Mouse (Mus musculus) hindbrain, embryonic 10.5 days (tissue): ENCODE data around the gene Srm. TPM values are rescaled to one million over a fixed set of nuclear protein-coding genes. Genes with fewer than 3 reads are reported as not detected.
A peak's percentile ranks its signal among the peaks of the same experiment; 100 is the strongest.

Experiments used
- DNase-seq: peaks from one replicate; pipeline ENCODE4 v3.0.0-alpha.2; 2017; ENCODE audit warnings: low spot score
- H3K27ac ChIP-seq: fragments of 300-500 bp; sonication (generic); 2 replicates; pipeline ENCODE4 v1.5.1; 2016; ENCODE audit warnings: mild to moderate bottlenecking, moderate library complexity
- H3K27me3 ChIP-seq: fragments of 300-500 bp; sonication (generic); 2 replicates; pipeline ENCODE4 v1.6.1; 2016; ENCODE audit warnings: mild to moderate bottlenecking; ENCODE audit not compliant: poor library complexity, insufficient read depth, severe bottlenecking
- H3K36me3 ChIP-seq: fragments of 300-500 bp; sonication (generic); 2 replicates; pipeline ENCODE4 v1.6.1; 2016; ENCODE audit warnings: mild to moderate bottlenecking, moderate library complexity
- H3K4me1 ChIP-seq: fragments of 300-500 bp; sonication (generic); replicated peaks from 2 replicates; pipeline ENCODE4 v1.6.1; 2016; ENCODE audit warnings: mild to moderate bottlenecking
- H3K4me3 ChIP-seq: fragments of 300-500 bp; sonication (generic); 2 replicates; pipeline ENCODE4 v1.5.1; 2016; ENCODE audit warnings: mild to moderate bottlenecking, moderate library complexity
- H3K9me3 ChIP-seq: fragments of 300-500 bp; sonication (generic); 2 replicates; pipeline ENCODE4 v1.6.1; 2016; ENCODE audit warnings: mild to moderate bottlenecking, moderate library complexity
- WGBS: fragments of 180-500 bp; shearing (Covaris S2); methylation state at CpG from one replicate; pipeline ENCODE4 v1.1.7; 2016; 5-methylcytosine and 5-hydroxymethylcytosine counted together
- polyA plus RNA-seq: library from polyadenylated mRNA; unstranded; fragments of >200 nt; fragmentation: Nextera tagmentation; extraction: Ambion mirVana; gene quantifications from 2 replicates; pipeline ENCODE4 v1.2.1, GENCODE M21; 2016

Srm gene
- polyA plus RNA-seq: 190 and 218 TPM in 2 replicates

DNA sequence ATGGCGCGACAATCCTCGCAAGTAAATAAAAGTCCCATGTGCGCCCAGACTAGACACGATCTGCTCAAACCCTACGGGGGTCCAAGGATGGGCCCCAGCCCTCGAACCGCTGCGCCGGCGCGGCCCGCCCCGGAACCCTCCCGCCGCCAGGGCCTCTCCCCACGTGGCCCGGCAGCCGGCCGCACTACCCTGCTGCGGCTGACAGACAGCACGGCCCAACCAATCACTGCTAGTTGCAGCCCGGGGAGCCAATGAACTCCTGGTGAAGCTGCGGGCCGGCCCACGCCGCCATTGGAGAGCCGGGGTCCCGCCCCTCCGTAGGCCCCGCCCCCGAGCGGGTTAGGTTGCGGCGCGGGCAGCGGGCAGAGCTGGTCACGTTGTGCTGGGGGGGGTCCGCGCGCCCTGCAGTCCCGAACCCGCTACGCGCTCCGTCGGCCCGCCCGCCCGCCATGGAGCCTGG is at the start of gene Srm:
Gene Srm, plus strand, starts transcription at position 333 of the 460 bp plus-strand sequence.
- peak; percentile 97 for DNase-seq
- Histone ChIP-seq H3K36me3 (peaks cover 35% of the 10 kb centered on the region), H3K4me1 (peaks cover 30% of the 10 kb centered on the region), H3K4me3 (peak within 1 kb of the TSS; percentile 98), H3K27me3 (no peaks in the 10 kb centered on the region), H3K27ac (peak within 1 kb of the TSS; percentile 92), H3K9me3 (no peaks in the 10 kb centered on the region)
- under 1% methylated on average over 50 of the region's 50 CpGs for WGBS

DNA sequence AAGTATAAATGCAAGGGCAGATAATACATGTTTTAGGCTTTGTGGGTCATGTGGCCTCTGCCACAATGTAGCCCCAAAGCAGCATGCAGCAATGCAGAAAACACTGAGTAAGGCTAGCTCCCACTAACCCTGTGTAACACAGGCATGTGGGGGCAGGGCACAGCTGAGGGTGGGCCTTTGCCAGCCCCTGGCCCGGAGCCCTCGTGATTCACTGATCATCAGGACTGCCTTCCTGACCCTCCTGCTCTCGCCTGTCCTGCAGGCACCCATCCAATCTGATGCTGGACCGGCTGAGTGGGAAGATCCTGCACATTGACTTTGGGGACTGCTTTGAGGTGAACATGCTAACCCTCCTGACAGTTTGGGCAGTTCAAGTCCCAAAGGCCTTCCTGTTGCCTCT is 42.2 kb upstream of the Srm start:
- WGBS: 91% methylated on average over 4 of the region's 4 CpGs
- Histone ChIP-seq H3K4me1 (no peaks in the 10 kb centered on the region), H3K4me3 (no peak overlapping the region), H3K27ac (no peak overlapping the region), H3K9me3 (no peaks in the 10 kb centered on the region), H3K27me3 (no peaks in the 10 kb centered on the region), H3K36me3 (peaks cover 99% of the 10 kb centered on the region)
- no peak for DNase-seq

DNA sequence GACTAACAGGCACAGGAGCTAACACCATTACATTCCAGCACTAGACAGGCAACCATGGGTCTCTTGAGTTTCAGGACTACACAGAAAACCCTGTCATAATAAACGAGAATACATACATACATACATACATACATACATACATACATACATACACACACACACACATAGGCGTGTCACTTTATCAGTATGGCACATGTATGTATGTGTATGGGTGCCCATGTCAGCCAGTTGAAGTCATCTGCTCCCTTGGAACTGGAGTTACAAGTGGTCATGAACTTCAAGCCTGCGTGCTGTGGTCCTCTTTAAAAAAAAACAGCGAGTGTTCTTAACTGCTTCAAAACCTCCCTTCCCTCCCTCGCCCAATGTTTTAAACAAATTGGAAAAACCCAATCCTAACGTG is 33.5 kb upstream of the Srm start:
- 31% methylated on average over 6 of the region's 6 CpGs for WGBS

DNA sequence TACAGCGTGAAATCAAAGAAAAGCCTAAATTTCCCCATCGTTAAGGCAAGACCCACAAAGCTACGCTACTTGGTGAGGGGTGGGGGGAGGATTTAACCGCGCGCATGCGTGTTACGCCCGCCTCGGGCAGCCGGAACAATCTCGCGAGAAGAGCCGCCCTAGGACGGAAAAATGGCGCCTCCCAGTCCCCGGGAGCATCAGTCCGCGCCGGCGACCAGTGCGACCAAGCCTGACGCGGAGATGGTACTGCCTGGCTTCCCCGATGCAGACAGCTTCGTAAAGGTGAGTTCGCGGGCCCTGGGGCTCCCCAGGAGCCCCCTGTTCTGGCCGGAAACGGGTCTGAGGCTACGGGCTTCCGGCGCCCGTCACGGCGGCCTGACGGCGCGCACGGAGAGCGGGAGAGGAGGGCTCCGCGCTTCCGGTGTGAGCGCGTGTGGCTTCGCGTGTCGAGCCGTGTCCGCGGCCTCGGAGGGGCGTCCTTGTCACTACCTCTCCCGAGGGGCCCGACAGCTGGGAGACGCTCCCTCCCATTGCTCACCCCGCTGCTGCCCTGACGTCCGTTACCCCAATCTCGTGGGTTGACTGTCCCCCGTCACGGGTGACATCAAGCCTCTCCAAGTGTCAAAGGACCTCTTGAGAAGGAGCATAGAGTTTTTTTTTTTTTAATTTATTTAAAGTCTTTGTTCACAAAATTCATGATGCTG is 32.9 kb upstream of the Srm start, which contains the start of gene Exosc10:
Gene Exosc10, plus strand, starts transcription at position 133 of the 704 bp plus-strand sequence.
- Histone ChIP-seq H3K27me3 (no peaks in the 10 kb centered on the region), H3K4me1 (peaks cover 12% of the 10 kb centered on the region), H3K9me3 (no peaks in the 10 kb centered on the region), H3K4me3 (peak within 1 kb of the TSS; percentile 86), H3K36me3 (peaks cover 83% of the 10 kb centered on the region), H3K27ac (peak within 1 kb of the TSS; percentile 99)
- under 1% methylated on average over 63 of the region's 63 CpGs for WGBS
- peak; percentile 91 for DNase-seq

More for the DNA sequence above, 33.5 kb upstream of the Srm start:
- peaks cover 83% of the 10 kb centered on the region for H3K36me3 ChIP-seq
- H3K27ac ChIP-seq: peak overlapping the region; percentile 99
- no peak for DNase-seq
- peaks cover 12% of the 10 kb centered on the region for H3K4me1 ChIP-seq
- H3K27me3 ChIP-seq: no peaks in the 10 kb centered on the region
- no peaks in the 10 kb centered on the region for H3K9me3 ChIP-seq
- peak overlapping the region; percentile 86 for H3K4me3 ChIP-seq

DNA sequence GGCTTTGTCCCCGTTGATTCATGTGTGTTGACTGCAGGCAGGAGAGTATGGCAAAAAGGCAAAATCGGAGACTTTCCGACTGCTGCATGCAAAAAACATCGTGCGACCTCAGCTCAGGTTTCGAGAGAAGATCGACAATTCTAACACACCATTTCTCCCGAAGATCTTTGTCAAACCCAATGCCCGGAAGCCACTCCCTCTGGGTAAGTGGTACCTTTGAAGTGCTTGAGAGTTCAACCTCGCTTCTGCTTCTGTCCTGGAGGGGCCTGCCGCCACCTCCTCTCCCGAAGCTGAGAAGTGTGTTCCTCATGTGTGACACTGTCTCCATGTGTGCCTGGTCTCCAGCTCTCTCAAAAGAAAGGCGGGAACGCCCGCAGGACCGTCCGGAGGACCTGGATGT is 28.6 kb upstream of the Srm start:
- no peak for DNase-seq

DNA sequence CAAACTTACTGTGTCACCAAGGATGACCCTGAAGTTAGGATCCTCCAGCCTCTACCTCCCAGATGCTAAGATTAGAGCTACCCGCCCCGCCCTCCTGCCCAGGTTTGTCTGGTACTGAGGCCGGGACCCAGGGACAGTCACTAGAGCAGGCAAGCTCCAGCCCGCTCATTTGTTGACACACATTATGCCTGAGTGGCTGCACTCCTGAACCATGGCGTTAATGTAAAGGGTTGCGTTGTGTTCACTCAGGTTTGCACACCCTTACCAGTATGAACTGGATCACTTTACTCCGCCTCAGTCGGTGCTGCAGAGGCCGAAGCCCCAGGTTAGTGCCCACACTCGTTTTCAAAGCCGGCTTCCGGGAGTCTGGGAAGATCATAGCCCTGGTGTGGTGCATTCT is 27.7 kb upstream of the Srm start:
- Histone ChIP-seq H3K27ac (no peak overlapping the region), H3K9me3 (no peaks in the 10 kb centered on the region), H3K4me1 (peaks cover 10% of the 10 kb centered on the region), H3K36me3 (peaks cover 93% of the 10 kb centered on the region), H3K4me3 (no peak overlapping the region), H3K27me3 (no peaks in the 10 kb centered on the region)
- DNase-seq: no peak
- 96% methylated on average over 12 of the region's 12 CpGs for WGBS

More for the DNA sequence above, 28.6 kb upstream of the Srm start:
- WGBS: 94% methylated on average over 17 of the region's 17 CpGs
- Histone ChIP-seq H3K9me3 (no peaks in the 10 kb centered on the region), H3K4me1 (peaks cover 12% of the 10 kb centered on the region), H3K27ac (no peak overlapping the region), H3K4me3 (no peak overlapping the region), H3K27me3 (no peaks in the 10 kb centered on the region), H3K36me3 (peaks cover 85% of the 10 kb centered on the region)

DNA sequence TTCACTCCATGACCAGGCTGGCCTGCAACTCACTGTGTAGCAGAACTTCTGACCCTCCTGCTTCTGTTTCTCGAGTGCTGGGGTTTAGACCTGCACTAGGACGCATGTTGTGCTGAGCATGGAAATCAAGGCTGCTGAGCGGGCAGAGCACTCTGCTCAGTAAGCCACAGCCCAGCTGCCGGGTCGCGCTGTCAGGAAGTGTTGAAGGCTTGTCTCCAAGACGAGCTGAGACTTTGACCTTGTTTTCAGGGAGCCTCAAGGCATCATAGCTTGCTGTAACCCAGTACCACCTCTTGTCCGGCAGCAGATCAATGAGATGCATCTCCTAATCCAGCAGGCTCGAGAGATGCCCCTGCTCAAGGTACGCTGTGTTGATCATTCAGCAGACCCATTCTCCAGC is 21.2 kb upstream of the Srm start:
- Histone ChIP-seq H3K27ac (no peak overlapping the region), H3K4me3 (no peak overlapping the region), H3K9me3 (no peaks in the 10 kb centered on the region), H3K27me3 (no peaks in the 10 kb centered on the region), H3K36me3 (peaks cover 100% of the 10 kb centered on the region), H3K4me1 (no peaks in the 10 kb centered on the region)
- DNase-seq: no peak
- WGBS: 93% methylated on average over 10 of the region's 10 CpGs

DNA sequence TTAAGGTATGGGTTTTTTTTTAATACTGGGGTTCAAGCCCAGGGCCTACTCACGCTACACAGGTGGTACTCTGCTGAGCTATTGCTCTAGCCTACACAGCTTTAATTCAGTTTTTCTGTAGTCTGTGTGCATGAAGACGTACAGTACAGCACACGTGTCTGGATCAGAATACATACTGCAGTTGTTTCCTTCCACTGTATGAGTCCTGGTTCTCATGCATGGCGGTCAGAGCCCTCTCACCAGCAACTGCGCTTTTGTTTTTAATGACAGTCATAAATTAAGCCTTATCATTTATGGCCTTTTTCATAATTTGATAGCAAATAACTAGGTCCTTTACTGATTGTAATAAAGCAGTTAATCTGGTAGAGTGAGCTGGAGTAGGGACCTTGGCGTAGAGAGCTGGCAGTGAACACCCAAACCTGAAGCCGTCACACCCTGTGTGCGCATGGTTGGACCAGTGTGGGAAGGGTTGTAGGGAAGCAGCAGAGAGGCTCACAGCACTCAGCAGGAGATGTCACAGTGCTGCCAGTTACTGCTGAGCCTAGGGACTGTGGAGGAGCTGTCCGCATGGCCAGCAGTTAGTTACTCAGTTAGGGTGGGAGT is 20.5 kb upstream of the Srm start:
- peaks cover 100% of the 10 kb centered on the region for H3K36me3 ChIP-seq
- DNase-seq: no peak
- 96% methylated on average over 9 of the region's 9 CpGs for WGBS

DNA sequence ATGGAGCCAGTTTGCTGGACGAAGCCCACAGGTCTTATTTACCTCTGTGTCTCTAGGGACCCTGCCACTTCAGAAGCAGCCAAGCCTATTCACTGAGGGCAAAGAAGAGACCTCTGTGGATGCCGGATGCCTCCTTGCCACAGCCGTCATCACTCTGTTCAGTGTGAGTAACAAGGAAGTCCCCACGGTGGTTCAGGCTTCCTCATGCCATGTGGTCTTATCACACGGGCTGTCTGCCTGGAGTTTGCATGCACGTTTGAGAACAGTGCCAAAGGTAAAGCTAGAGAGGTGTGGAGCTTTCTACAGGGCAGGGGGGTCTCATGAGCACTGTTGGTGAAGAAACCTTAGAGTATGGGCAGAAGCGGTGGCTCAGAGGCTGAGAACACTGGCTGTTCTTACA is 18.1 kb upstream of the Srm start:
- H3K9me3 ChIP-seq: no peaks in the 10 kb centered on the region
- no peak for DNase-seq
- H3K4me3 ChIP-seq: no peak overlapping the region
- no peak overlapping the region for H3K27ac ChIP-seq
- H3K27me3 ChIP-seq: no peaks in the 10 kb centered on the region
- no peaks in the 10 kb centered on the region for H3K4me1 ChIP-seq
- 90% methylated on average over 7 of the region's 7 CpGs for WGBS
- H3K36me3 ChIP-seq: peaks cover 100% of the 10 kb centered on the region

More for the DNA sequence above, 20.5 kb upstream of the Srm start:
- no peaks in the 10 kb centered on the region for H3K27me3 ChIP-seq
- no peak overlapping the region for H3K27ac ChIP-seq
- no peak overlapping the region for H3K4me3 ChIP-seq
- no peaks in the 10 kb centered on the region for H3K4me1 ChIP-seq
- H3K9me3 ChIP-seq: no peaks in the 10 kb centered on the region

DNA sequence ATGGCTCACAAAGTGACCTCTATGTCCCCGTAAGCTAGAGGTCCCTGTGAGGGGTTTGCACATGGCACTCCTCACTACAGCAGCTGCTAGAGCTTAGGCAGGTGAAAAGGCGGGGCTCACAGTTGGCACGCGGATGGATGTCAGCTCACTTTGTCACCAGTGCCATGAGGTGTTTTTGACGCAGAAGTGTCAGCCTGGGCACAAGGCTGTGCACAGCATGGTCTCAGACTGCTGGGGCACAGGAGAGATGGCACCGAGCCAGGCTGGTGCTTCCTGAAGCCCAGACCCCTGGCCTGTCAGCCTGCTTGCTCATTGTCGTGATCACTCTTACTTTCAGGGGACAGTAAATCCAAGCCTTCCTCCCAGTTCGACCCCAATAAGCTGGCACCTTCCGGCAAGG is 10.5 kb upstream of the Srm start:
- no peaks in the 10 kb centered on the region for H3K9me3 ChIP-seq
- peaks cover 78% of the 10 kb centered on the region for H3K36me3 ChIP-seq
- 92% methylated on average over 9 of the region's 9 CpGs for WGBS
- no peaks in the 10 kb centered on the region for H3K27me3 ChIP-seq
- H3K27ac ChIP-seq: no peak overlapping the region
- H3K4me3 ChIP-seq: no peak overlapping the region
- DNase-seq: no peak
- no peaks in the 10 kb centered on the region for H3K4me1 ChIP-seq

DNA sequence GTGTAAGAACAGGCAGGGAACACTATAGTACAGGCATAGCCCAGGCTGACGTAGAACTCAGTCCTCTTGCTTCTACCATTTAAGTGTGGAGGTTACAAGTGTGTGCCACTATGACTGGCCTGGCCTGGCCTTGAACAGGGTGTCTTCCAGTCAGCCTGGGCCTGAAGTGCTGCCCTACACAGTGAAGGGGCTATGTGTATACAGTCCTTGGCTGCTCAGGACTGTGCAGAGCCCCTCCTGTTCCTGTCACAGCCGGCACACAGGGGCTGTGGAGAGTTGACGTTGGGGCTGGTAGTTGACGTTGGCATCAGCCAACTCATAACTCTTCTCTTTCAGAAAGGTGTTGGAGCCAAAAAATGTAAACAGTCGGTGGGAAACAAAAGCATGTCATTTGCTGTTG is 9.9 kb upstream of the Srm start:
- H3K4me3 ChIP-seq: no peak overlapping the region
- no peak overlapping the region for H3K27ac ChIP-seq
- no peaks in the 10 kb centered on the region for H3K4me1 ChIP-seq
- no peak for DNase-seq
- WGBS: 99% methylated on average over 5 of the region's 5 CpGs
- H3K27me3 ChIP-seq: no peaks in the 10 kb centered on the region
- no peaks in the 10 kb centered on the region for H3K9me3 ChIP-seq
- peaks cover 72% of the 10 kb centered on the region for H3K36me3 ChIP-seq

DNA sequence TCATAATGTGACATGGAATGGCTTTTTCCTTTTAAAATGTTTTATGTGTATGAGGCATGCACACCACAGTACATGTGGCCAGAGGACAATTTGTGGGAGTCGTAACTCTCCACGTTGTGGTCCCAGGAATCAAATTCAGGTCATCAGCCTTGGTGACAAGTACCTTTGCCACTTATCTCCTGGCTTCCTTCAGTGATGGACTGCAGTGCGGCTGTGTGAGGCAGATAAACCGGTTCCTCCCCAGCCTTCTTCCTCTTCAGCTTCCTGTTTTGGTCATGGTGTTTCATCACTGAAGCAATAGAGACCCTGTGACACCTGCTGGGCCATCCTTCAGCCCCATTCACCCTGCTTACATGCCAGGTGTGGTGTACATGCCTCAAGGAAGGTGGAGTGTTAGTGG is 8.0 kb upstream of the Srm start:
- Histone ChIP-seq H3K4me1 (no peaks in the 10 kb centered on the region), H3K36me3 (peaks cover 53% of the 10 kb centered on the region), H3K4me3 (no peak overlapping the region), H3K9me3 (no peaks in the 10 kb centered on the region), H3K27me3 (no peaks in the 10 kb centered on the region), H3K27ac (no peak overlapping the region)
- DNase-seq: no peak
- WGBS: 90% methylated on average over 4 of the region's 4 CpGs

DNA sequence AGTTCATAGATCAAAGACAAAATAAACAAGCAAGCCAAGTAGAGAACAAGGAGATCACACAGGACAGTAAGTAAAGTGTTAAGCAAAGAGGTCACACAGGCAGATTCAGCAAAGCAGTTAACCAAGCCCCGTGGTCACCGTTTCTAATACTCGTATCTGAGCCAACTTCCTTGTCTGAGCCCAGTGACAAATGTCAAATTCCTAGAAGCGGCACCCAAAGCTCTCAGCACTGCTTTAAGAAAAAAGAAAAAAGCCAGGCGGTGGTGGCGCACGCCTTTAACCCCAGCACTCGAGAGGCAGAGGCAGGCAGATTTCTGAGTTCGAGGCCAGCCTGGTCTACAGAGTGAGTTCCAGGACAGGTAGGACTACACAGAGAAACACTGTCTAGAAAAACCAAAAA is 4.7 kb upstream of the Srm start:
- H3K36me3 ChIP-seq: peaks cover 19% of the 10 kb centered on the region
- H3K4me1 ChIP-seq: peaks cover 9% of the 10 kb centered on the region
- no peak overlapping the region for H3K27ac ChIP-seq
- DNase-seq: no peak
- no peaks in the 10 kb centered on the region for H3K9me3 ChIP-seq
- H3K27me3 ChIP-seq: no peaks in the 10 kb centered on the region
- 88% methylated on average over 9 of the region's 9 CpGs for WGBS
- H3K4me3 ChIP-seq: no peak overlapping the region
